Mouse (Mus musculus) monocyte, adult 59 days (primary cell): ENCODE results near the gene Cyp2c55. TPM values are rescaled to one million over a fixed set of nuclear protein-coding genes. Genes with fewer than 3 reads are reported as not detected.

Experiments used
- total RNA-seq, 2 experiments: library from RNA; stranded (reverse); gene quantifications; one replicate each; pipeline ENCODE4 v1.2.4; 2023

The Cyp2c55 gene
- total RNA-seq, result not detected

DNA sequence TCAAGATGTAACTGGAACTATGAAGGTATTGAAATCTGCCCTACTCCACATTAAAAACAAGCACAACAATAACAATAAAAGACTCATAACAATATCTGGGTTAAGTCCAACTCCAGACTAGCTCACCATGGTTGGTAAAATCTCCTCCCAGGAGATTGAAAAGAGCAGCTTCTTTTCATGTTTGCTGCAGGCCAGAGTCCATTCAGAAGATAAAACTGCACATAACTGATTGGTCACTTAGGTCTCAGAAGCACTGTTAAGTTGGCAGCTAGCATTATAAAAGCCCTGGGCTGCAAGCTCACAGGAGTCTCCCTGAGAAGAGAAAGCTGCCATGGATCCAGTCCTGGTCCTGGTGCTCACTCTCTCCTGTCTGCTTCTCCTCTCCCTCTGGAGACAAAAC lies at the start of gene Cyp2c55:
TSS of gene Cyp2c55 (plus strand) at position 305 of the 400 bp plus-strand sequence.

DNA sequence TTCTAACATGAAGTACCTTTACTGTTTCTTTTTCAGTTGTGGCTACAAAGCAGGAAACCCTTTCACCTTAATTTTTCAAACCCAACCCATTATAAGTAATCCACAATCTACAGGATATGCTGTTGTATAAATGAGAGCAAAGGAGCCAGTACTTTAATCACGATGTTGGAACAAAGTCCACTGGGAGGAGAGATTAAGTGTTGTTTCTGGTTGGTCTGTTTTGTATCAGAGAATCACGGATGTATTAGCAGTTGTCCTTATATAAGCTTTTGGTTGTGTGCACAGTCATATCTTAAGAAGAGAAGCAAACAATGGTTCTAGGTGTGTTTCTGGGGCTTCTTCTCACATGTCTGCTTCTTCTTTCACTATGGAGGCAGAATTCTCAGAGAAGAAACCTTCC lies 53.9 kb downstream of the Cyp2c55 start, which contains the start of gene Cyp2c65:
TSS of gene Cyp2c65 (plus strand) at position 297 of the 400 bp plus-strand sequence.

Other genes with a start within 250 kb of the Cyp2c55 start
- gene Noc3l, start 187.8 kb upstream of the Cyp2c55 start, total RNA-seq, result 1 to 10 TPM; 9.0 to 10.0 TPM
- 1 to 10 TPM; 4.0 to 4.6 TPM for gene Tbc1d12, start 170.4 kb upstream of the Cyp2c55 start, total RNA-seq
- 1 to 10 TPM; 4.5 to 4.7 TPM for gene Hells, start 76.1 kb upstream of the Cyp2c55 start, total RNA-seq
- not detected for gene Cyp2c65, start 54.0 kb downstream of the Cyp2c55 start, total RNA-seq
- gene Cyp2c66, start 106.9 kb downstream of the Cyp2c55 start, total RNA-seq, result not detected